Mouse (Mus musculus) brown adipose tissue, adult 24 weeks (tissue): Measurements from ENCODE around the gene Clca3b. TPM values are rescaled to one million over a fixed set of nuclear protein-coding genes. Genes with fewer than 3 reads are reported as not detected.

Experiments
- H3K27ac ChIP-seq: fragments of 200-500 bp; replicated peaks from 2 replicates; pipeline ENCODE4 v1.5.1; 2012; ENCODE audit warnings: low read depth, mild to moderate bottlenecking, low read length
- H3K4me1 ChIP-seq: fragments of 200-500 bp; 2 replicates; pipeline ENCODE4 v1.6.1; 2012; ENCODE audit warnings: low read length, mixed read lengths; ENCODE audit not compliant: control insufficient read depth, insufficient read depth, insufficient read length
- H3K4me3 ChIP-seq: fragments of 200-500 bp; 2 replicates; pipeline ENCODE4 v1.5.1; 2012; ENCODE audit warnings: low read depth, mild to moderate bottlenecking, low read length, moderate library complexity; ENCODE audit not compliant: insufficient read depth
- polyA plus RNA-seq: library from polyadenylated mRNA; stranded (reverse); fragments of >200 nt; gene quantifications from 2 replicates; pipeline ENCODE4 v1.2.4, GENCODE M21; 2012; ENCODE audit not compliant: missing spikeins, insufficient read depth, insufficient read length

The Clca3b gene
- polyA plus RNA-seq, 1 experiment, result not detected

GRCm38 (mm10) chr3:144801861-144802260, 47.3 kb downstream of the Clca3b start:
- Histone ChIP-seq H3K4me1 (no peaks in the 10 kb centered on the region), H3K4me3 (no peak overlapping the region), H3K27ac (no peak overlapping the region)

DNA sequence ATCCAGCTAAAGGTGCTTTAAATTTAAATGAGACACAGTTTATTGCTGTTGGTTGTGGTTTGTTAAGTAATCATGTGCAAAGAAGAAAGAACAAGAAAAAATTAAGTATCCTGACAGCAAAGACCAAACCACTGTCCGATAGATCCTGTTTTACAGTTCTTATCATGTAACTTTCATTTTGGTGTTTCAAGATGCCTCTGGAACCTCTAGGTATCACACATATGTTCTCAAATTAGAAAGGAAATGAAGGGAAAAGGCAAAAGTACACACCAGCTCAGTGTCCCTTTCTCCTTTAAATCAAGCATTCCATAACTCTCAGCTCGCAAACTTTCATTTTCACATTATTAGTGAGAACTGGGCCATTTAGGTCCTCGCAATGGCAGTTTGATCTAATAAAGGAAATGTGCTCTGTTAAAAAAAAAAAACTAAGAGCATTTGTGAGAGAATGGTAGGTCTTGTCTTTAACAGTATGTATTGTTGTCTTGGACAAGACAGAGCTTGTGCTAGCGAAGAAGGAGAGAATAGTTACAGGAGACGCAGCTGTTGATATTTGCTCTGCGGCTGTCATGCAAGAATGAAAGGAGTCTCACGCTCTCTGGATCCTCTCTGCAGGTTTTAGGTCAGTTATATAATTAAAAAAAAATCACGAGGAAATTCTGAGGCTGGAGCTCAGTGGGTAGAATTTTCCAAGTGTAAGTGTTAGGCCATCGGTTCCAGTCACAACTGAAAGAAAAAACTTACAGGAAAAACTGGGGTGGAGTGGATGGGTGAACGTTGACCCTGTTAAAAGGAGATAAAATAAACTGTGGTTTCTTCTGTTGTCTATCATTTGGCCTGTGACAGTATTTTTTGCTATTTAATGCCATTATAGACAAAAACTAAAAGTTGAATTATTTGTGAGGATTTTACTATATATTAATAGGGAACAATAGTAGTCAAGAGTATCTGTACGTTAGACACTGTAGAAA, 63.7 kb downstream of the Clca3b start:
- Histone ChIP-seq H3K4me1 (no peaks in the 10 kb centered on the region), H3K4me3 (no peak overlapping the region), H3K27ac (no peak overlapping the region)

Other genes with a start within 250 kb of the Clca3b start
- gene Sh3glb1, start 129.0 kb downstream of the Clca3b start, polyA plus RNA-seq, result 539 and 866 TPM in 2 replicates
- gene Clca3a1, start 88.4 kb downstream of the Clca3b start, polyA plus RNA-seq, result not detected in 2 replicates
- not detected in 2 replicates for gene Clca3a2, start 29.9 kb downstream of the Clca3b start, polyA plus RNA-seq
- gene Clca4b, start 83.2 kb upstream of the Clca3b start, polyA plus RNA-seq, result not detected in 2 replicates
- gene Clca4a, start 125.7 kb upstream of the Clca3b start, polyA plus RNA-seq, result not detected in 2 replicates
- not detected in 2 replicates for gene Clca1, start 183.4 kb upstream of the Clca3b start, polyA plus RNA-seq